Mouse (Mus musculus): ENCODE results near the gene Limch1.

Gene Limch1

DNA sequence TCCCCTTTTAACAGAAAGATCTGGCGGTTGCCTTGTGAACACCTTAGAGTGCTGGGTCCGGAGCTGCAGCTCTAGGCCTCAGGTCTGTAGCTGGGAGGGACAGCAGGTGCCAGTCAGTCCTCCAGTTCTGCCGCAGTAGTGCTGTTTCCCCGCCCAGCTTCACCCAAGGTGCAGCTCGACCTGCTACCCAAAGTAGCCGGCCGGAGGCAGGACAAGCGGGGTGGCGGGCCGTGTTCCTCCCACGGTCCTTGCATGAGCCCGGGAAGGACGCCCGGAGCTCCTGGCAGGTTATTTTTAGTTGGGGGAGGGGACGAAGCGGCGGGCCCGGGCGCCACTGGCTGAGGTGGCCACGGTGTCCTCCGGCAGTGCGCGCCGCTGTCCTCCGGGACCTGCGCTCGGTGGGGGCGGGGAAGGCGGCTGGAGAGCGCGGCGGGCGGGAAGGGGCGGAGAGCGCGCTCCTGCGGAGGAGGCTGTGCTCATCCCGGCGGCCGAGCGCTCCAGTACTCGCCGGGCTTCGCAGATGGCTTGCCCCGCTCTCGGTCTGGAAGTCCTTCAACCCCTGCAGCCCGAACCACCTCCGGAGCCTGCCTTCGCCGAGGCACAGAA lies at the start of gene Limch1:
TSS of gene Limch1 (plus strand) at position 438 of the 606 bp plus-strand sequence.
- DNase-seq (ENCODE audit: low spot score), result no peak

DNA sequence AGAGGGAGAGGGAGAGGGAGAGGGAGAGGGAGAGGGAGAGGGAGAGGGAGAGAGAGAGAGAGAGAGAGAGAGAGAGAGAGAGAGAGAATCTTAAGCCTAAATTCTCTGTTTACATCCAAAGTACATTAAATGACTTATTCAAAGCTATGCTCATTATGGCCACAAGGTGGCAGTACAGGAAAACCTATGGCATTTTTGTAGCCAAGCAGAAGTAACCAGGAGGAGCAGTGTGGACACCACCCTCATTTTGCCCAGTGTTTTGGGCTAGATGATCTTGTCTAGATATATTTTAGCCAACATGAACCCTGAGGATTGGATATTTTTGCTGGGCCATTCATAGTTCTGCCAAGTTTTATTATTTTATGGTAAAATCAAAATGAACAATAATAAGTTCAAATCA lies 48.5 kb upstream of the Limch1 start:
- no peak for DNase-seq (ENCODE audit: low spot score)

DNA sequence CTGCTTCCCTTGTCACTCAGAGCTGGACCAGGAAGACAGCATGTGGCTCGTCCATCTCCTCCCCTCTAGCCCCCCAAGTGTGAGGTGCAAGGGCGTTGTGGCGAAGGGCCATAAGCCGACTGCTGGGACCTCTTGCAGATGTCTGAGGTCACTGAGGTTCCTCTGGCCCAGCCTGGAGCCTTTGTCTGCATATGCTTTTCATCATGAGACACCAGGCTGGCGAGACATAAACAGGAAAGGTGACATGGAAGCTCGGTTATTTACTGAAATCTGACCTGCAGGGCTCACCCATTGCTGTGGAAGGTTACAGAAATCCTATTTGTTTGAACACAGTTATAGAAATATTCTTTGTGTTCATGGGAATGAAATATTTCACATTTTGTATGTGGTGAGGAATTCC lies 45.7 kb upstream of the Limch1 start:
- no peak for DNase-seq (ENCODE audit: low spot score)

DNA sequence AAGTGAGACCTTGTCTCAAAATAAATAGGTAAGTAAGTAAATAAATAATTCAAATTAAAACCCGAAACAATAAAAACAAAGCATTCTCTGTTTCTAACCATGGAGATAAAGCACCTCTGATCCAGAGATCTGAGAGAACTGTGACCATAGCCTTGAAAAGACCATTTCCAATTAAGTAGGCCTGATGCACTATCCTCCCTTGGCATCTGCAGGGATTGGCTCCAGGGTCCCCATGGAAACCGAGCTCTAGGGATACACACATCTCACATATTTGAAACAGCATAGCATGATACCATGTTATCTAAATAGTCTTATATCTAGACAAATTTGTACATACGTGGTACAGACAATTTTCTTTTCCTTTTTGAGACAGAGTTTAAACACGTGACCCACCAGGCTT lies 43.7 kb upstream of the Limch1 start:
- DNase-seq (ENCODE audit: low spot score), result no peak

DNA sequence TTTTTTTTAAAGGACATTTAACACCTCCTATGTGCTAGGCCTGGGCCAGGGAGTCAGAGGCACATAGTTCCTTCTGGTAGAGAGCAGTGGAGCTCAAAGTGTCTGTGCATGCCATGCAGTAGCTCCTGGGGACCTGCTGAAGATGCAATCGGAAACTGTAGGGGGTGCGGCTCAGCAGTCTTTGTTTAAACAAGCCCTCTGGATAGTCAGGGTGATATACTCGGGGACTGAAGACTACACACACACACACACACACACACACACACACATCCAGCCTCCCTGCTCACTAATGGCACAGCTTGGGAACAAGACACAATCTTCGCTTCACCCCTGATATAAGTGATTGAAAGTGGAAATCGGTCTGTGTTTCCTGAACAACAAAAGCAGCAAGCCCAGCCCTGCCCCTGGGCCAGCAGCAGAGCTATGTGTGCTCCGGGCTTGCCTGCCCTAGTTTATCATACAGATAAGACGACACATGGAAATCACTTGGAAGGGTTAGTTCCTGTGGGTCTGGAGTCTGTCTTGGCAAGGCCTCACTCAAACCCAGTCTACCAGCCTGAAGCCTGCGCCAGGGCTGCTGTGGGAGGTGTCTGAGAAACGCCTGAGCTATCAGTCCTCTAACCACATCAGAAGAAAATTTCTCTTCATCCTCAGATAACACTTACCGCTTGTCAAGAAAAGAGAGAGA lies 42.2 kb upstream of the Limch1 start:
- DNase-seq (ENCODE audit: low spot score), result no peak

DNA sequence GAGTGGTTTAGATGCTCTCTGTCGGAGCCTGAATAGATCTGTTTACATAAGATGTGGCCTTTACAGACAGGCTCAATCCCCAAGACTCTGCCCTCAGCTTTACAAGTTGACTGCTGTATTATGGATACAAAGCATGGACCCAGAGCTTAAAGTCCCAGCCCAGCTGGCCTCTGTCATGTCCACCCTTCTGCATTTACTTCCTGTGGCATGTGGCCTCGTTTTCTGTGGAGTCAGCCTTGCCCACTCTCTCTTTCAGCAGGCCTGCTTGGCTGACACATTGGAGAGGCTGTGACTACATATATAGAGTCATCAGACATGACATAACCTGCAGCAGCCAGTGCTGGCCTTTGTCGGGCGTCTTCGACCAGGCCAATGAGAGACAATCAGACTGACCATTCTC lies 37.8 kb upstream of the Limch1 start:
- DNase-seq (ENCODE audit: low spot score), result no peak

DNA sequence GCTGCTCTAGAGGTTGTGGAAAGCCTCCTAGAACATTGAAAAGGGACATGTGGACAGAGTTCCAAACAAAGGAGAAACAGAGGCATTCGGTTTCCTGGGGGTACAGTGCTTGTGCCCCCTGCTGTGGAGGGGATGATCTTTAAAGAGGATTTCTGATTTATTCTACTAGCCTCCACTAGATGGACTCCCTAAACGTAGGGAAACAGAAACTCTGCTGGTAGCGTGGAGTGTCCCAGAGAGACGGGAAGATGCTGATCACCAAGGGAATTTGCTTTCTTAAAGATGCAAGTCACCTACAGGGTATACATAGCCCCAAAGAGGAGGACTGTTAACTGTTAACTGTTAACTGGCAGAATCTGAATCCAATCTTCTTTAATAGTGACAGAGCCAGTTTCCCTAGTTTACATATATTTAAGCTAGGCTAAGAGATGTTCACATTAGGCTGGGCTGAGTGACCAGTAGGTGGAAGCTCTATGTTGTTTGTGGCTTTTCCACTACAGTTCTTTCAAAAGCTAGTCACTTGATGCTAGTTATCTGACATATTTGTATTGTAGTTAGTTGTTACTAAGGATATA lies 35.1 kb upstream of the Limch1 start:
- no peak for DNase-seq (ENCODE audit: low spot score)

DNA sequence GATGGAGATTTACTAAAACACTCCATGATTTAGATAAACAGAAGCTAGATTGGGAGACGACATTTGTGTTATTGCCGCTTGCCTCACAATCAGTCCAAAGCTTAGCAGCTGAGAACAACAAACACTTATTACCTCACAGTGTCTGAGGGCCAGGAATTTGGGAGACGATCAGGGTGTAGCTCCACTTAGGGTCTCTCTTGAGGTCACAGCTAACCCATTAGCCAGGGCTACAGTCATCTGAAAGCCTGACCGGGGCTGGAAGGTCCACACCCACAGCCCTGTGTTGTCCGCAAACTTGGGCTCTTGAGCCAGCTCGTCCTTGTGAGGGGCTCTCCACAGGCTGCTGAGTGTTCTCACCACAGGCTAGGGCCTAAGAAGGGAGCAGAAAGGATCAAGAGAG lies 32.8 kb upstream of the Limch1 start:
- no peak for DNase-seq (ENCODE audit: low spot score)

DNA sequence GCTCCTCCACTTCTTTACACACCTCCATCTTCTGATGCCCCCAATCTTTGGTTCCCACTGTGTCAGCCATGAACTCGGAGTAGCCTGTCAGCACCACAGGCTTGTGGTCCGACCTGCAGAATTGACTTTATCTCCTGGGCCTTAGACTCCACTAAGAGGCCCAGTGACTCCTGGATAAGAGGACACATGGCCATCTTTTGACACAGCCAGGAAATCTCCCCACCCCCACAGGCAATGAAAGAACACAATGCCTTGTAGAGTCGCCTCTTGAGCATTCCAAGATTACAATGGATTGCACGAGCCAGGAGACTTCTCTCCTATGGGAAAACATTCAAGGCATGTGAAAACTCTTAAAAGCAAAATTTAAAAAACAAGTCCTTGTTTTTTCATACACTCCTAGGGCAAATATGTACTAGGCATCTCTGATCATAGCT lies 30.1 kb upstream of the Limch1 start:
- no peak for DNase-seq (ENCODE audit: low spot score)

DNA sequence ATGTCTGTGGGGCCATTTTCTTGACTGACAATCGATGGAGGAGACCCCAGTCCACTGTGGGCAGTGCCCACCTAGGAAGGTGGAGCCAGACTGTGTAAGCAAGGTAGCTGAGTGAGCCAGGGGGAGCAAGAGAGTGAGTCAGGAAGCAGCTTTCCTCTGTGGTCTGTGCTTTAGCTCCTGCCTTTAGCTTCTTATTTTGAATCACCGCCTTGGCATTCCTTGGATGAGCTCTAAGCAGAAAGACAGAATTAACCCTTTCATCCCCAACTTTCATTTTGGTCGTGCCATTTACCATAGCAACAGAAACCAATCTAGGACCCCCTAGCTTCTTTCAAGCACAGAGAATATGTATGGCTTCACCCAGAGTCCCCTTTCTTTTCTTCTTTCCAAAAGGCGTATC lies 27.7 kb upstream of the Limch1 start:
- DNase-seq (ENCODE audit: low spot score), result no peak

DNA sequence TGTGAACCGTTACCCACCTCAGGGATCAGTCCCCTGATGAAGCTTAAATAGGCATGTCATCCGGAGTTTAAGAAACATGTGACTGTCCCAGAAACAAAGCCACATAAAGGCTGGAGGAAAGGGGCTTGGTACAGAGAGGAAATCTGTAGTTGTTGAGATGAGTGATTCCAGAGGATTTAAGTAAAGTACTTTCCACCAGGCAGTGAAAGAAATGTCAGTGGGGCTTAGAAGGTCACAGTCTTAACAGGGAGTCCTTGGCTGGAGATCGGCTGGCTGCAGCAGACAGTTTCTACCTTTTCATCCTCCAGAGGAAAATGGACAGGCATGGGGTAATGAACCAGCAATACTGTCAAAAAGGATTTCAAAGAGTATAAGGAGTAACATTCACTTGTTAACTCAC lies 27.2 kb upstream of the Limch1 start:
- no peak for DNase-seq (ENCODE audit: low spot score)

DNA sequence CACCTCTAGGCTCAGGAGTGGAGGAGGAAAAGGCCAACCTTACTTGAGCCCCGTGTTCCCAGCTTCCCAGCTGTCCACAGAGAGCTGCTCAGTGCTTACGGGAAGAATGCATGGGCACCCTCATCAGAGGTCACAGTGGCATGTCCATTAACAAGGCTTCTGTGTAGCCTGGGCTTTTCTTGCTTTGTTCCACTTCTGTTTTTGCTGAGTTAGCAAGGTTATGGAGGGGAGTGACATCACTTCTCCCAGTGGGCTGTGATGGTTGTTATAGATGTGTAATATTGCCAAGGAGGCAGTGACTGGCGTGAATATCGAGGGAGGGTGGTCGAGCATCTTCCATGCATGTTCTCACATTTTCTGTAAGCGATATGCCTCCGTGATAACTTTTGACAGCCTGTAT lies 26.7 kb upstream of the Limch1 start:
- no peak for DNase-seq (ENCODE audit: low spot score)

DNA sequence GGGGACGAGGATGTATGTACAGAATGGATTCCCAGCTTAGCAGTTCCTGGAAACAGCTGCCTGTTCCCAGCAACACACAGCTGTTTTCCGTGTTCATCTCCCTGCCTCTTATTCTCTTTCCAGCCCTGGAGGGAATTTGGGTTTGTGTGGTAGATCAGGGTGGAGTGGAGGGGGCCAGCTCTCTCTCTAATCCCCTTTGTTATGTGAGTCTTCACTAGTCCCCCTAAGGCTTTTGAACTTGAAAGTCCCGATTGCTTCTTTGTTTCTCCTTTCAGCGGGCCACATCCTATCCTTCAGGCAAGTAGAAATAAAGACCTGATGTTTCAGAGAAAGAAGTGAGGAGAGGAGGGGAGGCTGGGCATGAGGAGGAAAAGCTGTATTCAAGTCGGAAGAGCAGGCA lies 24.7 kb upstream of the Limch1 start:
- DNase-seq (ENCODE audit: low spot score), result no peak

DNA sequence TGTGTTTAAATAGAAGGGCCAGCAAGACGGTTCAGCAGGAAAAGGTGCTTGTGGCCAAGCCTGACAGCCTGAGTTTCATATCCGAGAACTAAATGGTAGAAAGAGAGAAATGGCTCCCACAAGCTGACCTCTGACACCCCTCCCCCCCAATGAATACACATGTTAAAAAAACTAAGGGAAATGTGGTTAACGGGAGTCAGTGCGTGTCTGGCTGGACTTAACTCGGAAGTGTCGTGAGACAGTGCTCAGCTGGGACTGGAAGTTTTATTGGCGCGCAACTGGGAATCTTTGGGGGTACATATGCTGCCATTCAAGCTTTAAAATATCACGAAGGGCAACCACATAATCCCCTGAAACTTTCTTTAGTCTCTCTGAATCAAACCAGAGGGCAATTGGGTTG lies 23.0 kb upstream of the Limch1 start:
- DNase-seq (ENCODE audit: low spot score), result no peak

DNA sequence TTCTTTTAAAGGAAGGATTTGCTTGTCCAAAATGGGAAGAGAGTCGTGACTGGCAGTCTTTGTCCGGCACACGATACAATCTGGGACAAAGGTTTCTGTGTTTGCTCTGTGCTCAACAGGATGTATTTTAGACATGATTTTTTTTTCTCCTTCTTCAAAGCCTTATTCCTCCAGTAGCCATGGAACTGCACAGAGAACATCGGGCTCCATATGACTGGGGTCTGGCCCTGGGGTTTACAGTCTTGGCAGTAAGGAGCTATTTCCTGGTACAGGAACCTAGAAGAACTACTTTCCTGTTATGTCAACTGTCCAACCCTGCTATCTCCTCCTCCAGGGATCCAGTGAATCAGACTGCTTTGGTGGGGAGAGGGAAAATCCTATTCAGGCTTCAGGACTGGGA lies 22.6 kb upstream of the Limch1 start:
- no peak for DNase-seq (ENCODE audit: low spot score)

DNA sequence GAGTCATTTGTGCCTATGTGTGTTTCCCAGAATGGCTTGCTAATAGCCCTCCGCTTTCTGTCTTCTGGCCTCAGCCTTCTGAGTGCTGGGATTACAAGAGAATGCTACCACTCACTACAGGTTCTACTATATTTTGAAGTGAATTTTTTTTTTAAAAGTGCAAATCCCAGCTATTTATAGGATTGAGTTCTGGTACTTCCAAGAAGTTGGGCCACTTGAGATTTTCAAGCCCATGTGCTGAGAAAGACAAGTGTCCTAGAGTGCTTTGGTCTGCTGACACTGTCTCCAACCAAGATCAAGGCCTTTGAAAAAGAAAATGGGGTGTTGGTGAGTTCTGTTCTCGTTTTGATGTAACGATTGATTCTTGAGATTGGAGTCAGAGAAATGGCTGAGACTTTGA lies 22.0 kb upstream of the Limch1 start:
- DNase-seq (ENCODE audit: low spot score), result no peak

DNA sequence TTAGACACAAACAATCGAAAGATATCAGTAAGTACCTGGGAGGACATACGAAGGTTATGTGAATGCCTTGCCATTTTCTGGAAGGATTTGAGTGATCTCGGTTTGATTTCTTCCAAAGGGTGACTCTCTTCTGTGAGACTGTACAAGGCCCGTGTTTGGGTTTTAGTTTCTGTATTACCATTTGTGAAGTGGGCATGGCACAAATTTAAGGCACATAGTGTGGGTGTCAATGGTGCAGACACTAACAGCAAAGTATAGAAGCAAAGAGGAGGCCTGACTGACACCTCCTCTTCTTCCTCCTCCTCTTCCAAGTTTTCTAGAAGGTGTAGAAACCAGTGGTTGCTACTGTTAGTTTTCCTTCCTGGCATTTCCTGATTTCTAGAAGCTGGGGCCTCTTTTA lies 16.3 kb upstream of the Limch1 start:
- DNase-seq (ENCODE audit: low spot score), result no peak

DNA sequence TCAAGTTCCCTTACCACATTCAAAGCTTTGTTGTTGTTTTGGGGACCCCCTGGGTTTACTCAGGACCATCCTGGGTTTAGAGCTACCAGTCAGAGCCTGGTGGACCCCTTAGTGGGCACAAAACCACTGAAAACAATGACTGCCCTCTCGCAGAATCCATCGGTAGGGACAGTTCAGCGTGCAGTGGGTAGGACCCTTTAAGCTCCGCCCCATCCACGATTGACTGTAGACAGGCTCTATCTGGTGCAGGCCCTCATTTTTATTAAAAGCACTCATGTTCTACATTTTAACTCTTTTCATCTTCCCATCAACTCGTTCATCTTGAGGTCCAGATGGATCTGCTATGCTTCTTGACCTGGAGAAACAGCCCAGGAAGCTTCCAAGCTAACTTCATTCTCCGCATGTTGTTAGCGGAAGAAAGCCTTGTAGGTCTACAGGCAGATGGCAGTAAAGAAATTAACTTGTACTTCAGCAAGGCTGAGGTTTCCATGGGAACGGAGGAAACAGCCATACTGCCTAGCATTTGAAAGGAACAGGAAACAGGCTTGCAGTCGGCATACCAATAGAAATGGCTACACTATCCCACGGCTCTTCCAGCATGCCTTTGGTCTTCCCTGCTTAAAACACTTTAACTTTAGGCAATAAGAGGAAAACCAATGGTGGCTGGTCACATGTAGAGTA lies 14.9 kb upstream of the Limch1 start:
- DNase-seq (ENCODE audit: low spot score), result no peak

DNA sequence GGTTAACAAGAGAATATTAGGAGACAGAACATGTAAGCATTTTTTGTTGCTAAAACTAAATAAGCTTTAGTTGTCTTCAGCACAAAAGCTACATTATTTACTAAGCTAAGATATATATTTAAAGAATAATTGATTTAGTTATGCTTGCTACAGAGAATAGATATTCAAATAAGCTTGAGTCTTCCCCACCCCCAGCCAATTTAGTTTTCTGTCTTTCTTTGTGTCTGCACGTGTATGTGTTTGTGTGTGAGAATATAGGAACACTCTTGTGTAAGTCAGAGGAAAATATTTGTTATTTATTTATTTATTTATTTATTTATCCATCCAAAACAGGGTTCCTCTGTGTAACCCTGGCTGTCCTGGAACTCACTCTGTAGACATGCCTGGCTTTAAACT lies 14.3 kb upstream of the Limch1 start:
- no peak for DNase-seq (ENCODE audit: low spot score)

DNA sequence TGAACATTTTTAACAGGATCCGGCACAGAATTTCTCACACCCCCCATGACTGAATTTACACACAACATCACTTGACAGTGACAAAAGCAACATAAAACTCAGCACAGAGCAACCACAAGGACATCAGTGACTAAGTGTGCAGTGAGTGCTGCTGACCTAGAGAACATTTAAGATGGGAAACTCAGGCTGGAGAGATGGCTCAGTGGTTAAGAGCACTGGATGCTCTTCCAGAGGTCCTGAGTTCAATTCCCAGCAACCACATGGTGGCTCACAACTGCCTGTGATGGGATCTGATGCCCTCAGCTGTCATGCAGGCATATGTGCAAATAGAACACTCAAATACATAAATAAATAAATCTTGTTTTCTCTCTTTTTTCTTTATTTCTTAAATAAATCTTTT lies 12.1 kb upstream of the Limch1 start:
- no peak for DNase-seq (ENCODE audit: low spot score)

DNA sequence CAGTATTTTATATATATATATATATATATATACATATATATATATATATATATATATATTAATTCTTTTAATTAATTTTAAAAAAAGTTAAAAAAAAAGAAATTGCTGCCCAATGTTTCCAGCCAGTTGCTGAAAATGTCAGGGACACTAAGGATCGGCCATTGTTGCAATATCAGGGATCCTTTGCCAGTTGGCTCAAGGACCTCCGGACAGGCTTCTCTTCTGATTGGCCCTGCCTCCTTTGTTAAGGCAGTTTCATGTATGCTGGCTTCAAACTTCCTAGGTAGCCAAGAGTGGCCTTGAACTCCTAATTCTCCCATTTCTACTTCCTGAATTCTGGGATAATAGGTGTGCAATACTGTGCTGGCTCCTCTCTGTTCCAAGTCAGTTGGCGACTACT lies 6.3 kb upstream of the Limch1 start:
- DNase-seq (ENCODE audit: low spot score), result no peak

DNA sequence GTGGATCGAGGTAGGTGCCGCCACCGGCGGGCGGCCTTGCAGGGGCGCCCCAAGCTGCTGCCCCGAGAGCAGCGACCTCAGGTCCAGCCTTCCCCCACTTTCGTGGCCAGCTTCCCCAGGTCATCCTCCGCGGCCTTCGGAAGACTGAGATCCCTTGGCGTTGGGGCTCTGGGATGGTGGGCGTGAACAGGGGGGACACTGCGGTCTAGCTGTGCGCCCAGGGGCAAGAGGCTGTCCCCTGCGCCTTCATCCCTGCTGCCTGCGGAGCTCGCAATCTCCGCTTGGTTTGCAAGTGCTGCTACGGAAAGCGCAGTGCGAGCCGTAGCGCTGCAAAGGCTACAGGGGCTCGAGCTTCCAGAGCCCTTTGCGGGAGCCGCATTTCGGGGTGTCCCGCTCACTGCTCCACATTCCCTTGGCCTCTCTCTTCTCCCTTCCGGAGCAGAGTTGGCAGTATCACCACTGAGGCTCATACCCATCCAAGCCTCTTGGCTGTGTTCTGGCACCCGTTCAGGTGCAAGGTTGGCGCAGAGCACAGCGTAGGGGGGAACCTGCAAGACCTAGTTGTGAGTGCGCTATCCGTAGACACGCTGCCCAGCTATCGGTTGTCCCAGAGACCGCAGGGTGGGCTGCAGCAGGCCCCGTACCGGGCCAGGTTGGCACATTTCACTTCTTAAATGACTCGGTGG lies 512 bp downstream of the Limch1 start:
- no peak for DNase-seq (ENCODE audit: low spot score)

DNA sequence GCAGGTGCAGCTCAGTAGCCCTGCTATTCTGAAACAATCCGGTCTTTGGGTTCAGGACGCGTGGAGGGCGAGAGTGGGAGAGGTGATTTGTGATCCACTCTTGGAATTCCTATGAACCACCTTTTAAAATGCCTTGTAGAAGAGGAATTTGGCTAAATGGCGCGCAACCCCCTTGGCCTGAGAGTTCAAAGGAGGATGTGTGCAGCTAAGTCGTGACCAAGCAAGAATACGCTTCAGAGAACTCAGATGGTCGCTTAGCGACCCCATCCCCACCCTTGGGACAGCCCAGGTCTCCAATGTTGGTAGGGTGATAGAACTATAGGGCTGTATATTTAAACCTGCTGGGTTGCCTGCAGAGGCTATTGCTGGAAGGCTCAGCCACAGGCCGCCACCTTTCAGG lies 1.1 kb downstream of the Limch1 start:
- DNase-seq (ENCODE audit: low spot score), result no peak
